Mouse (Mus musculus) T-cell, adult 2 months (primary cell): ENCODE data around the gene Txlnb.
"Not testable (repeated sequence)": the region's sequence is repeated elsewhere in the genome, so short reads cannot be mapped to it uniquely, and the experiment has no call there.

ENCODE experiments used
- DNase-seq: peaks from one replicate; pipeline ENCODE4 v3.0.0; 2022; ENCODE audit warnings: low spot score

Gene Txlnb

DNA sequence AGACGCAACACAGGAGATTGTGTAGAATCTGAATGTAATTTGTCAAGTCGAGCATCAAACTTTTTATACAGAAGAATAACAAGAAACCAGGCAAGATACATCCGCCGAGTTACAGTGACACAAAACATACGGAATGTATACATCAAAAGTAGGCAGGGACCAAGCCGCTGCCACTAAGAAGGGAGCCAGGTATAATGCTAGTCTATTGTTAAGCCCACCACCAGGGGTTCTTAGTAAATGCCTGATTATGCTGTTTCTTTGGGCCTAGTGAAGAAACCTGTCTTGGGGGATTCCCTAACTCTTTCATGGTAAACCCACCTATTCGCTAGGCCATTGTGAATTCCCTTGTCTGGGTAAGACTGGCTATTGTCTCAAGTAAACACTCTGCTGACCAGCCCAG is 24.4 kb downstream of the Txlnb start:
- not testable (repeated sequence) for DNase-seq

DNA sequence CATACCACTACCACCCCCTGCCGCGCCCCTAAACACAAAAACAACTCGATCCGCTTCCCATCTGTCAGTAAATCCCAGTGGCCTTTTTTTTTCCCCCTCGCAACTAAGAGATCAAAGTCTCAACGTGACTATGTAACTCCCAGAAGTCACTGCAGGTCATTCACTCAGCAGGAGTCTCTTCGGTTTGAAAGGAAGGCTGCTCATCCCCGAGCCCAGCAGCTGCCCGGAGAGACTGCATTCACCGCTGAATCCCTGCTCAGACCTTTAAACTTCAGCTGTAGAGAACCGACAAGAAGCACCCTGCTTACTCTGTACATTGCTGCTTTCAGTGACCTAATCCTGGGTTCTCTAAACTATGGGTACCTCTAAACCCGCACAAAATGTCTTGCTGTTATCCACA is 31.4 kb downstream of the Txlnb start:
- no peak for DNase-seq

DNA sequence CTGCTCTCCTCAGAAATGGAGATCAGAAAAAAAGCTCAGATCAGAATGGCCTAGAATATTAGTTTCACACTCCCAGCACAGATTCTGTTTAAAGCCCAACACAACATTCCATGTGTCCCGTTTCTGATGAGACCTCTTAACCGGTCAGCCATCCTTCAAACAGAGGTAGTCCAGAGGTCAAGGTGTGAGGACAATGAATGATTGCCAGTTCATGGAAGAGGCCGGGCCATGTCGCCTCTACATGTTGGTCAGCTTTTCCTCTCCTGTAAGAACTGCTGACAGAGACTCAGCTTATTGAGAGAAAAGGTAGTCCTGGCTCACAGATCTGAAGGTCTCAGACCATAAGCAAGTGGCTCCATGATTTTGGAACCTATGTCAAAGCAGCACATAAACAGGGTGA is 33.2 kb downstream of the Txlnb start:
- DNase-seq, result no peak

DNA sequence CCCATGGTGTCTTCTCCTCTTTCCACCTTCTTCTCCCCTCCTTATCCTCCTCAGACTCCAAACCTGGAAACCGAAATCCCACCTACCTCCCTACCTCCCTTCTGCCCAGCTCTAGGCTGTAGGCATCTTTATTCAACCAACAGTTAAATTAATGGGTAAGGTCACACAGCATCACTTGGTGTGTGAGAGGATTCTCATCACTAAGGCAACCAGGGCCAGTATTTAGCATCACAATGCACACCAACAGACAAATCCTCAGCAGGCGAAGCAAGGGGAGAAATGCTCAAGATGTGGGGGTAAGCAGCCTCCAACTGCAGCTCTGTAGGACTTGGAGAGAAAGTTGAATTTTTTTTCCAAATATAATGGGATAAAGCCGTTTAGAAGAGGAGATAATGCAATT is 35.0 kb downstream of the Txlnb start:
- no peak for DNase-seq

DNA sequence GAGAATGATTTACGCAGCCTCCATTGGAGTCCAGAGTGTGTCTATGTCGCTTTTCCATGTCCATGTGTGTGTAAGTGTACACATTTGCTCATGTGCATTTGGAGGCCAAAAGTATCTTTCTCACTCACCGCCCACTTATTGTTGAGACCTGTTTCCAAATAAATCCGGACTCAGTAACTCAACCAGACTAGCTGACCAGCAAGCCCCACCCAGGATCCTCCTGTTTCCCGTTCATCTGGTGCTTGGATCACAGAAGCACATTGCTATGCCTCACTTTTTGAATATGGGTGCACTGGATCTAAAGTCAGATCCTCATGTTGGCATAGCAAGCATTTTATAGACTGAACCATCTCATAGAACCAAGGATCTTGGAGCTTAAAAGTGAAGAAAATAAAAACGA is 39.0 kb downstream of the Txlnb start:
- DNase-seq, result no peak

DNA sequence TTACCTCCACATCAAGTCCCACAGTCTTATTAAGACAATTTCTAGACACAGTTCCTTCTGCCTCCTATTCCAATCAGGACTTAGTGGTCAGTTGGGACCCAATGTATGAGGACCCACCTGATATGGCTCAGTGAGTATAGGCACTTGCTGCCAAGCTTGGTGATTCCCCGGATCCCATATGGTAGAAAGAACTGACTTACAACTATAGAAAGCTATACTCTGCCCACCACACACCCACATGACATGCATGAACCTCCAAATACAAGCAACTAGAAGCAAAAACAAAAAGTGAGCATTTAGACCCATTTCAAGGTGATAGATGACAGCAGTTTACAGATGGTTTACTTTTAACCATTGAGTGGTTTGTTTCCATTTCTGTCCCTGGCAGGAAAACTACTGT is 40.2 kb downstream of the Txlnb start:
- no peak for DNase-seq

DNA sequence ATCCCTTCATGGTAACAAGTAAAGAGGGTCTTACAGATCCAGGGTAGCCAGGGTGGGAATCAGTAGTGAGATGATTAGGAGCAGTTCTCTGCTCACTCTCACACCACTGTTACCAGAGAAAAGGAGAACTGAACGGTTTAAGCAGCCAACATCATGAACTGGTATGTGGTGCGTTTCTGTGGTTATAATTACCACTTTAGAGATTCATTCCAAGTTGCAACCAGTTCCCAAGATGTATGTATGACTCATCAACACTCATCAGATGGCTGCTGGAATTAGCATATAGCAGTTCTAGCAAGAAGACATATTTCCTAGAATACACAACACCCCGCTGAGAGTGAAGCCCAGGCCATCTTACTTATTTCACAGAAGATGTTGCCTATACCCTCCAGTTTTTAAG is 46.0 kb downstream of the Txlnb start:
- DNase-seq, result no peak

DNA sequence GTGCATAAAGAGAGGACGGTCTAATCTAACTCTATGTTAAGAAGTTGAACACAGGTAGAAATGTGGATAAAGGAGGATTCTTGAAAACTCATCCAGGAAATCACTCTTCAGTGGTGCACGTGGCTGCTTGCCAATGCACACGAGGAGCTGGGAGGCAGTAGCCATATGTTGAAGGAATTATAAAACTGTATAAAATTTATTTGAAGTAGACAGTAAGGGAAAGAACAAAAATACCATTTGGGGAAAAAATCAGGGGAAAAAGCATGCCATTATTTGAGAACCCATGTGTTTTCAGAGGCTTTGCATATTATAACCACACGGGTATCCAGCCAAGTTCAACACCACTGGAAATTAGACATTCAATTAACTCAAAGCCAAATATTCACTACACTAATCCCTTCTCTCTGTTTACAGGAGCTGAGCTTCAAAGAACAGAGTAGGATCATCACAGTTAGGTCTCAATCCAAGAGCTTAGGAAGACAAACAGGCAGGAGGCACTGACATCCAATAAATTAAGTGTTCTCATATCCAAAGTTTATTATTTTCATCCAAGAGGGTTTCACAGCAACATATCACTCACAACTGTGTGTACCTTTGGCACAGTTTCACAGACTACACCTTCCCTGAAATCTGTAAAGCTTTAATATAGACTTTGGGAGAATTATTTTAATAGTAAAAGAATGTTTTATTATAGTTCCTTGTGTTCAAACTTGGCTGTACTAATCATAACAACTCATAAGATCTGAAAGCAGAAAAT is 48.9 kb downstream of the Txlnb start:
- DNase-seq, result no peak

DNA sequence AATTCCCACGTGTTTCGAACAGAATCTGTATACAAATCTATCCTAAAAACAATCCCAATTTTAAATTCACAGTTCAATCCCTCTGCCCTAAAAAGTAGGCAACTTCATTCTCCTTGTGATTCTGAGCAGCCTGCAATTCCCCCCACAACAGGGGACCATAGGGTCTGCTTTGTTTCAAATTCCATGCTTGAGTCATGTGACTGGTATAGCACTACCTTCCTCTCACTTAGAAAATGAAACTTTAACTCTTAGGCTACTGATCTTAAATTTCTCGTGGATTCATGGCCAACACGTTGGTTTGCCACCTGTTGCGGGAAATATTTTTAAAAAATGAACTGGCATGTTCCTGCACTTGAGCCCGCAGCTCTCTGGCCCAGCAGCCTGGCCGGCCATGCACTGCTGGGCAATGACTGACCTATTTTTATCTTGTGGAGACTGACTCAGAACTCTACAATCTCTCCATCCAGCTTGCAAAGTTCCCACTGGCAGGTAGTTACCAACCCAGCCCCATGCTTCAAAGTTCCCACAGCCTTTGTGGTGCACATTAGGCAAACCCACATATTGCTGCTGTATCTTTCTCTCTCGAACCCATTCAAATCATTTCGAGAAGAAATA is 61.7 kb downstream of the Txlnb start:
- no peak for DNase-seq

DNA sequence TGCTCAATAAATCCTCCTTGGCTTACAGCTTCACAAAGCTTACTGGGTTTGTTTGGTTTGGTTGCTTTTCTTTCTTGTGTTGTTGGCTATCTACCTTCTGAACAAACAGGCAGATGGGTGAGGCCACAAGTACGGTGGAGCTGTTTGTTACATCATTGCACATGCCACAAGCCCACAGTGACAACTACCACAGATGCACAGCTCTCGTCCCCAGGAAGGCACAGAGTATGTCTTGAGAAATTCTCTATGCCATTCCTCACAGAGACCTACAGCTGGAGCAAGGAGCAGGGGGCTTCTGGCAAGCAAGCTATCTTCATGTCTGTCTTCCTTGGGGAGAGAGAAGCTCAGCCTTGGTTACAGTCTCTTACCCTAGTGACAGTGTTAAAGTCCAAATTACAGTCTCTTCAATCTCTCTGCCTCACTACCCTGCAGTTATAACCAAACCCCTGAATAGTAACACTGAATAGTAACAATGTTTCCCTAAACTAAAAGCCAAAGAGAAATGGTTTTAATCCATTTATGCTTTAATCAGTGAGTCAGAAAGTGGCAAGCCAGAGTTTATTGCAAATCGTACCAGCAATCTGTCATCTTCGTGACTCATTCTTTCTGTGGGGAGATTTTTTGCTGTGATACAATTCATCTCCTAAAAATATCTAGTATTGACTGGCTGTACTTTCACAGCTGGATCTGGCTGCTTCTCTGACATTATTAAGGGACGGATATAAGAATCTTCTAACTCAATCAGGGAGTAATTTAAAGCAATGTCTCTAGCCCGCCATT is 64.9 kb downstream of the Txlnb start:
- DNase-seq, result no peak

DNA sequence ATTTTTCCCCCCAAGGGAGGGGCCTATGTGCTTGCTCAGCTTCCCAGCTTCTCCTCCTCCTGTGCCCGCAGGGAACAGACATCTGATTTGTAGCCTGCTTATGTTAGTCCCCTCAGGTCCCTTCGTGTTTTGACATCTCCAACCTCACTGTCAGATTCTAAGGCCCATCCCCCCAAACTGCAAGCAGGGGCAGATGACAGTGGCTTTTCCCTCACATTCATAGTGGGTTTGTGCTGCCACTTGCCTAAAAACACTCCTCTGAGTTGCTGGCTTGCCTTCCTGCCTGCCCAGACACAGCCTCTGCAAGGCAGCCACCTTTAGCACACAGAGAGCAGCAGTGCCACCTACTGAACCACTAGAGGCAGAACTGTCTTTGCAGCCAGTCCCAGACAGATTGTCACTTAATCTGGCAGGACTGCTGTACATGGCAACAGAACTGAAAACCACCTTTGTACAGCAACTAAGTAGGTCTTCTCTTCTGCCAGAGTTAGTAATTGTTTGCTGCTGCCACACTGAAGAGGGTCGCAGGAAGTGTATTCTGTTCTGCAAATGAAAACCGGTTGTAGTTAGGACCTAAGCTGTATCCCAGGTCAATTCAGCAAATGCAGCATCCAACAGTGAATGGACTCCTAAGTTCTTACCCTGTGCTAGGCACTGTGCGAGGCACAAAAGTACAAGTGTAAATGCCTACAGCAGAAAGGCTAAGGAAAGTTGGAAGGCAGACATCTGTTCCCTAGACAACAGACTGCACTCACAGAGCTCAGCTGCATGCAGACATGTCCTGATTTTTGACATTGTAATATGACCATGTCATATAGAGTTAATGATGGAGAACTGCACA is 74.0 kb downstream of the Txlnb start:
- DNase-seq, result peak; percentile 43

DNA sequence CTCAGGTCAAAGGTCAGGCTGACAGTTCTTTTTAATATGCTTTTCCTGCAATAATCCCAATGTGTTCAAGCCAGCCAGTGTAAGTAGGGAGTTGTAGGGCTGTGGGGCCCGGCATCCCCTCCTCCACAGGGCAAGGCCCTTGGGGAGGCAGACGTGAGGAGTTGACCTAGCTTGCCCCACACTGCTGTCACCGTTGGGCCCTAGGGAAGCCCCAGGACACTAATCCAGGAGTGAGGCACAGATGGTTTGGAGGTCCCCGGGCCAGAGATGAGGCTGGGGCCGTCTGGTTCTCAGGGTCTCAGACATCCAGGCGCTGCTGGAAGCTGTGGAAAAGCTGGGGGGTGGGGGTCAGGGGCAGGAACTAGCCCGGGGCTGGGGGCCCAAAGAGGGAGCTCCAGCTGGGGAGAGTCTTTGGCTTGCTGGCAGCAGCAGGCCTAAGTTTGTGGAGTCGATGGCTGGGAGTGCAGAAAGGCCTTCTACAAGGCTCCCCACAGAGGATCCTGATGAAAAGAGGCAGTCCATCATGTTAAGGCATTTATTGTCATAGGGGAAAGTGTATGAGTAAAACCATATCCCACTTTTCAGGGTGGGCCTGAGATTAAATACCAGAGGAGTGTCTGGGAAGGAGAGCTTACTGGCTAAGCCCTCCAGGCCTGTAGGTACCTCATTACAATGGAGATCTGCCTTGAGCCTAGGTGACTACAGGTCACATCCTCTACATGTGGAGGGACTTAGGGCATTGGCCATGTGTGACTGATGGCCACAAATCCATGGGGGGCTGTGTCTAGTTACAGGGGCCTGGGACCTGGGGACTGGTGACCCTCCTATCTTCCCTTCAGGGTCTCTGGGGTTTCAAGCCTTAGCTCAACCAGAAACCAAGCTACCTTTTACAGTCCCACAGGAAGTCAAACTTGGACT is 82.2 kb downstream of the Txlnb start:
- DNase-seq, result no peak

DNA sequence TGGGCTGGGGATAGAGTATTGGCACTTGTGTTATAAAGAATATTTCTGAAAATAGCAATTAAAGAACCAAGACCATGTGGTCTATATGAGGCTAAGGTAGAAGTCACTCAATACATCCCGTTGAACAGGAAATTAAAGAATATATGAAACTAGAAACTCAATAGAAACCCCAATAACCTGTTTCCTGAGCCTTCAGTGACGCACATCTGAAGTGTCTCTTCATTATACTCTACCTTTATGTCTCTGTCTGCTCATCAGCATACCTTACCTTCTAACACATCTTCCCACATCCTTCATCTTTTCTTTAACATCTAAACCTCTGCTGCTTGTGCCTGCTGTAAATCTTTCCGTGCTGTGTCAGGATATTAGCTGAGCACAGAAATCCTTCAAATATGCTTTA is 84.0 kb downstream of the Txlnb start:
- no peak for DNase-seq

DNA sequence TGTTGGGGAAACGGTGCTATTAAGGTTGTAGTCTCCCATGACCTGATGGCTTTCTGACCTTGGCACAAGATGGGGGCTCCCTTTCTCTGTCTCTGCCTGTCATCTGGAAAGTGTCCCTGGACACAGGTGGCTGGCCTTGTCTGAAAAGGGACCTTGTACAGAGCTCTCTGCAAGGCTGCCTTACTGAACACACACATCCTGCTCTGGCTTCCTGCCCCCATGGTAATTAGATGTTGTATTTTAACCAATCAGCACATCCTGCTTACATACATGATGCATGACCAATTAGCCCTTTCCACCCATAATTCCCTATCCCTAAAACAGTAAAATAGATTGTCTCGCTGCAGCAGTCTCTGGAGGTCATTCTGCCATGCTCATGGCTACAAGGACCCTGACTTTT is 84.7 kb downstream of the Txlnb start:
- no peak for DNase-seq
